Mouse (Mus musculus) intestine, embryonic 15.5 days (tissue): Measurements from ENCODE around the gene Rnaseh2a. TPM values are rescaled to one million over a fixed set of nuclear protein-coding genes. Genes with fewer than 3 reads are reported as not detected.
A peak's percentile ranks its signal among the peaks of the same experiment; 100 is the strongest.

Source experiments
- ATAC-seq: fragments of 200-750 bp; cut with Nextera tagmentation; 2 replicates; pipeline ENCODE4 v1.8.0; 2017; ENCODE audit warnings: moderate TSS enrichment, moderate library complexity
- H3K27ac ChIP-seq: fragments of 300-500 bp; sonication (generic); 2 replicates; pipeline ENCODE4 v1.5.1; 2015; ENCODE audit warnings: mild to moderate bottlenecking, inconsistent platforms
- H3K27me3 ChIP-seq: fragments of 300-500 bp; sonication (generic); replicated peaks from 2 replicates; pipeline ENCODE4 v1.6.1; 2015; ENCODE audit warnings: inconsistent platforms
- H3K36me3 ChIP-seq: fragments of 300-500 bp; sonication (generic); 2 replicates; pipeline ENCODE4 v1.6.1; 2015; ENCODE audit warnings: inconsistent platforms
- H3K4me1 ChIP-seq: fragments of 300-500 bp; sonication (generic); replicated peaks from 2 replicates; pipeline ENCODE4 v1.6.1; 2015; ENCODE audit warnings: inconsistent platforms
- H3K4me2 ChIP-seq: fragments of 300-500 bp; sonication (generic); replicated peaks from 2 replicates; pipeline ENCODE4 v1.6.1; 2015; ENCODE audit warnings: mild to moderate bottlenecking, inconsistent platforms
- H3K4me3 ChIP-seq: fragments of 300-500 bp; sonication (generic); replicated peaks from 2 replicates; pipeline ENCODE4 v1.5.1; 2015; ENCODE audit warnings: inconsistent platforms
- H3K9ac ChIP-seq: fragments of 300-500 bp; sonication (generic); 2 replicates; pipeline ENCODE4 v1.6.1; 2015; ENCODE audit warnings: inconsistent platforms
- H3K9me3 ChIP-seq: fragments of 300-500 bp; sonication (generic); 2 replicates; pipeline ENCODE4 v1.6.1; 2016; ENCODE audit warnings: inconsistent platforms
- WGBS: fragments of 180-500 bp; shearing (Covaris S2); methylation state at CpG from one replicate; pipeline ENCODE4 v1.1.7; 2015; 5-methylcytosine and 5-hydroxymethylcytosine counted together
- polyA plus RNA-seq: library from polyadenylated mRNA; unstranded; fragments of >200 nt; fragmentation: Nextera tagmentation; extraction: Ambion mirVana; gene quantifications from 2 replicates; pipeline ENCODE4 v1.2.1, GENCODE M21; 2015

Rnaseh2a gene
- polyA plus RNA-seq, 1 experiment from 2014 or later = 117 TPM

DNA sequence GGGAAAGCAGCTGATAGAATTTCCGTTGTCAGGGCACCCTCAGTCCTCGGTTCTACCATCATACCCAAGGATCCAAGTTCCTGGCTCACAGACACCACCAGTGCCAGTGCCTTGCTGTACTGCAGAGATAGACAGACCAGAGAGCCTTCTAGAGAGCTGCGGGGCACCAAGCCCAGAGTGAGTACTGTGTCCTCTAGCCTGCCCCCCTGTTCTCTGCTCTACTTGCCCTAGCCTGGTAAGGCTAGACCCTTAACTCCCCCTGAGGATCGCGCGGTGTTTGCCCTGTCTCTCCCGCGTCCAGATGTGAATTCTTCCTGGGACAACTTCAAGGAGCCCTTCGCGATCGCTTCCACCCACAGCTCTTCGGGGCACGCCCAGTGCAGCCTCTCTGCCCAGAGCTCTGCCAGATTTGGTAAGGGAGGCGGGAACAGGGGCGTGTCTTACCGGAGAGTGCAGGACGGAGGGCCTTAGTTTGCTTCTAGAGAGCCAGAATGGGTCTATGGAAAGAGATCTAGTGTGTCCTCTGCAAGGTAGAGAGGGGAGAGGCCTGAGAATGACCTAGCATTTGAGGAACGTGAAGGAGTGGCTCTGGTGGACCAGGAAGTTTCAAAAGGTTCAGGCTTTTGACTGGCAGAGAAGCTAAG, 16.8 kb downstream of the Rnaseh2a start:
- Histone ChIP-seq H3K36me3 (no peaks in the 10 kb centered on the region; the same call in 1 of the 2 replicates), H3K9ac (no peak overlapping the region), H3K27me3 (peaks cover 27% of the 10 kb centered on the region), H3K4me1 (0 out of 2 replicates have a peak, but pooled peaks cover 5% of the 10 kb centered on the region), H3K4me3 (peak overlapping the region; percentile 10; the same call in 1 of the 2 replicates), H3K4me2 (peak overlapping the region; percentile 49), H3K9me3 (no peaks in the 10 kb centered on the region), H3K27ac (no peak overlapping the region)
- peak; percentile 71 for ATAC-seq
- WGBS = 6% methylated on average over 18 of the region's 18 CpGs

DNA sequence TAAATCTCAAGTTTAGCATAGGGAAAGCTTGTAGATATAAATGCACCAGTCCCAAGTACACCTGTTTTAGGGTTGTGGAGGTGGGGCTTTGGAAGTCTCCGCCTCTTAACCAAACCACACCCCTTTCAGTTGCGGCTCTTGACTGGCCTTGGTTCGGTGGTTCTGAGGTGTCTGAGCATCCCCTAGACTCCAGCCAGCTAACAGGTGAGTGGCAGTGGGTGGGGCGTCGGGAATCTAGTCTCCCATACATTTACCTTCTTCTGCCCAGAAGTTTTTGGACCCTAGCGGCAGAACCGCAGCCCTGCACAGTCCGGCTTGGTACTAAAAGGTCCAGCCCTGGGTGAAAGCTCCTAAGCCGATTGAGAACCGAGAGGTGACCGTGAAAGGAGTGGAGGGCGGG, 19.8 kb downstream of the Rnaseh2a start:
- no peak for ATAC-seq
- 24% methylated on average over 12 of the region's 12 CpGs for WGBS
- peaks cover 21% of the 10 kb centered on the region for H3K4me1 ChIP-seq
- H3K4me3 ChIP-seq = no peak overlapping the region
- no peak overlapping the region for H3K4me2 ChIP-seq
- H3K27ac ChIP-seq = no peak overlapping the region
- H3K9ac ChIP-seq = no peak overlapping the region
- no peaks in the 10 kb centered on the region for H3K9me3 ChIP-seq
- peaks cover 53% of the 10 kb centered on the region for H3K27me3 ChIP-seq
- no peaks in the 10 kb centered on the region for H3K36me3 ChIP-seq

DNA sequence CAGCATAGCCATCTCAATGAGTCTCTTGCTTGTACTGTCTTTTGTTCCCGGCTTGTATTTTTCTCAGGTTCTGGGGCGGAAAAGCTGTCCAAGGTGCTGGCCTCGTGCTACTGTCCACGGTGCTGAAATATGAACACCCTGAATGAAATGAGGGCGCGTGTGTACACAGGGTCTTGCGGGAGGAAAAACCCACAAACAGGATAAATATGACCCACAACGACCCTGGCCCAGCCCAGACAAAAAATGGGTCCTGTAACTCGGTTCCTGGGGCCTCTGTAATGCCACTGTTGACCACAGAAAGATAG, 22.4 kb downstream of the Rnaseh2a start:
- no peak overlapping the region for H3K4me2 ChIP-seq
- H3K9ac ChIP-seq = no peak overlapping the region
- 16% methylated on average over 9 of the region's 9 CpGs for WGBS
- H3K4me1 ChIP-seq = peaks cover 21% of the 10 kb centered on the region
- H3K4me3 ChIP-seq = no peak overlapping the region
- no peak overlapping the region for H3K27ac ChIP-seq
- peaks cover 61% of the 10 kb centered on the region for H3K27me3 ChIP-seq
- ATAC-seq = peak; percentile 24; the same call in 1 of the 2 replicates
- no peaks in the 10 kb centered on the region for H3K9me3 ChIP-seq
- no peaks in the 10 kb centered on the region for H3K36me3 ChIP-seq

DNA sequence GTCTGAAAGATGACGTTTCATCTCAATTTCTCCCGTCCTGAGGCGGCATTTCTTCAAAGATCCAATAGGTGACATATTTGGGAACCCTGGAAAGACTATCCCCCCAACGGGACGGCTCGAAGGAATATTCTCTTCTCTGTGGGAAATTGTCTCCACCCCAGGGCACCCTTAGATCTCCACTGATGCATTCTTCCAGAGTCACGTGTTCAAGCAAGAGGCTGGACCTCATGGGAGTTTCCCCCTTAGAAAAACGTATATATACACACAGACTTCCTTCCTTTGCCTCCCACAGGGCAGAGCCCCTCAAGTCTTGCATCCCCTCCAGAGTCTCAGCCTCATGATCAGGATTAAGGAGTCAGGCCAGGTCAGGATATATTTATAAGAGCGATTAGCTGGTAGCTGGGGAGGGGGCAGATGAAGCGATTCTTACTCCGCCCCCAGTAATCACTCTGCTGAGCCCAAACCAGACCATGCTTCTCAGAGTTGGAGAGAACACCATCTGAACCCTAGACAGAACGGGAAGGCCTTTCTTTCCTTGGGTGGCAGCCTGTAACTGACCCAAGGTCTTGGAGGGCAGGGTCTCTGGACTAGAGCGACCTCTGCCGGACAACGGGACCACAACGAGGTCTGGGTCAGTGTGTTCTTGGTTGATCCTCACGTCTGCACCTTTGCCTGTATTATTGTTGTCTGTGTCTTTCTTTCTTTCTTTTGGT, 22.9 kb downstream of the Rnaseh2a start, which contains the start of gene Rtbdn:
Gene Rtbdn (plus strand): TSS at position 464 of the 713 bp plus-strand sequence.
- H3K4me1 ChIP-seq = peaks cover 21% of the 10 kb centered on the region
- peak within 1 kb of the TSS; percentile 74 for H3K4me2 ChIP-seq
- H3K9me3 ChIP-seq = no peaks in the 10 kb centered on the region
- no peak within 1 kb of the TSS for H3K27ac ChIP-seq
- H3K9ac ChIP-seq = no peak within 1 kb of the TSS
- peak within 1 kb of the TSS; percentile 39 for H3K4me3 ChIP-seq
- 14% methylated on average over 17 of the region's 17 CpGs for WGBS
- no peaks in the 10 kb centered on the region for H3K36me3 ChIP-seq
- 0 out of 2 replicates have a peak, but pooled peaks have one; percentile 26 for ATAC-seq
- H3K27me3 ChIP-seq = peaks cover 65% of the 10 kb centered on the region

DNA sequence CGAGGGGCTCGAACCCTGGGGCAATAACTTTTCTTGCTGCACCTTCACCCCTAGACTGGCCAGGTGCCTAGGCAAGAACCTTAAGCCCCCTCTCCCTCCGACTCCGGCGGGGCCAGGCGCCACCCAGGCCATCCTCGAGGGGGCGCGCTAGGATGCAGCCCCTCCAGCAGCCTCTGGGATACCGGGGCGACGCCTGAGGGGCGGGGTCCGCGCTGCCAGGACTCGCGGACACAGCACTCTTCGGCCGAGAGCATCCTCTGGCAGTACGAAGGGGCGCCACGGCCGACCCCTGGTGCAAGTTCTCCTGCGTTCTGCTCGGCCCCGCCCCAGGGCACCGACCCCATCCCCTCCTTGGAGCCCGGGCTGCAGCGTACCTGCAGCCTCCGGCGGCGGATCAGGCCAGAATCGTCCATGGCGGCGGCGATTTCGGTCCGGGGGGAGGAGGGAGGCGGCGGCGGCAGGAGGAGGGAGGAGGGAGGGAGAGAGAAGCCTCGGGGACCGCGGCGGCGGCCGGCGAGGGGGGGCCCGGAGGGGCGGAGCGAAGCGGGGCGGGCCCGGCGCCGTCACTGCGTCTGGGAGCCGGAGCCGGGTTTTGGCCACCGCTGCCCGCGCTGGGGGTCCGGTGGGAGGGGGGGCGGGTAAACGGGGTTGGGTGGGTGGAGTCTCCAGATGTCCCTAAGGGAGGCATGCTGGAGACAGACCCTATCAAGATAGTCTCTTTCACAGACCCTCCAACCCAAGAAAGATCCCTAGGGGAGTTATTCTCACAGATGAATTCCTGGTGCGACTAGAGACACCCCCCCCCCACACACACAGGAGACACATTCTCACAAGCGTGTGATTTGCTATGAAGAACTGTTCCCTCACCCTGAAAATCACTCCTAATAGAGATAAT, 23.7 kb downstream of the Rnaseh2a start:
- Histone ChIP-seq H3K36me3 (no peaks in the 10 kb centered on the region), H3K4me2 (peak overlapping the region; percentile 74), H3K27ac (no peak overlapping the region), H3K4me1 (peaks cover 21% of the 10 kb centered on the region), H3K27me3 (peaks cover 59% of the 10 kb centered on the region), H3K4me3 (peak overlapping the region; percentile 39), H3K9ac (no peak overlapping the region), H3K9me3 (no peaks in the 10 kb centered on the region)
- peak; percentile 44 for ATAC-seq
- 1% methylated on average over 51 of the region's 67 CpGs for WGBS

DNA sequence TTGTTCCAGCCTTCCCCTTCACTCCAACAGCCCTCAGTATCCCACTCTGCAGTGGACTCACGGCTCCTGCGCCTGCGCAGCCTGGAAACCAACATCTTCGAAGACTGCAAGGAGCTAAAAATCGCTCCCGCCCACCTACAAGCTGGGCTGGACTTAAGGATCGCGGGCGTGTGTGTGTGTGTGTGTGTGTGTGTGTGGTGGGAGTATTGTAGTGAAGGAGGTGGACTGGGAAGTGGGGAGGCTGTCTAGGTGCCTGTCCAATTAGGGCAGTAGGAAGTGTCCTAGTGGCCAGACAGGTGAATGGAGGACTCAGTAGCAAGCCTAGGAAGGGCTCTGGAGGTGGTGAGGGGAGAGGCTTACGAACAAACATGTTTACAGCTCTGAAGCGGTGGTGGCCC, 24.3 kb downstream of the Rnaseh2a start:
- no peaks in the 10 kb centered on the region for H3K36me3 ChIP-seq
- H3K9me3 ChIP-seq = no peaks in the 10 kb centered on the region
- H3K4me3 ChIP-seq = no peak overlapping the region
- H3K27ac ChIP-seq = no peak overlapping the region
- H3K4me2 ChIP-seq = peak overlapping the region; percentile 74; the same call in 1 of the 2 replicates
- WGBS = 3% methylated on average over 11 of the region's 11 CpGs
- ATAC-seq = peak; percentile 27; the same call in 1 of the 2 replicates
- peaks cover 53% of the 10 kb centered on the region for H3K27me3 ChIP-seq
- peaks cover 21% of the 10 kb centered on the region for H3K4me1 ChIP-seq
- no peak overlapping the region for H3K9ac ChIP-seq

DNA sequence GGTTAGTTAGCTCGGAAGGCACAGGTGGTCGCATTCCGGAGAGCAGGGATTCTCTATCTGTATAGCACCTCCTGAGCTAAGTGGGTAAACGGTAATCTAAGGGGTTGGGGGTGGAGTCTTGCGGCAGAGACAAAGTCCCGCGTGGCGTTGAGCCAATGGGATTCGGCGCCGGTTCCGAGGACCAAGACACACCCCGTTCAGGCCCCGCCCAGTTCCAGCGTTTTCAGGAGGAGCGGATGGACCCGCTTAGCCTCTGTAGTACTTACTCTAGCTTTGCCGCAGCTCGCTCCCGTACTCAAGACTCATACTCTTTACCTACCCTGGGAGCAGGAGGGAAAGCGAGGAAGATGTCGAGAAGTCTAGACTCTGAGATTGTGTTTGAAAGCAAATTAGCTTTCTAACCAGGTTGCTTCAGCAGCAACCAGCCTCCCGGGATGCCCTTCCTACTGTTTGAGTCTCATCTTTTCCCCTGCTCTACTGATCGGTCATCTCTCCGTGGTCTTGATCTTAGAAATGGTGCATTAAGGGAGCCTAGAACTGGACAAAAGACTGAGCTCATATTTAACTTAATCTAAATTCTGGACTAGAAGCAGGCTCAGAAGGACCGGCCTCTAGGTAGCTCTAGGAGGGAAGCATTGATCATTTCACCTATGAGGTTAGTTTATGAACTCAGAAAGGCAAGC, 24.9 kb downstream of the Rnaseh2a start:
- Histone ChIP-seq H3K9me3 (no peaks in the 10 kb centered on the region), H3K4me3 (peak overlapping the region; percentile 9; the same call in 1 of the 2 replicates), H3K27ac (no peak overlapping the region), H3K4me2 (peak overlapping the region; percentile 39), H3K4me1 (peaks cover 21% of the 10 kb centered on the region), H3K27me3 (peaks cover 47% of the 10 kb centered on the region), H3K9ac (no peak overlapping the region), H3K36me3 (no peaks in the 10 kb centered on the region)
- ATAC-seq = peak; percentile 78
- 4% methylated on average over 26 of the region's 26 CpGs for WGBS

DNA sequence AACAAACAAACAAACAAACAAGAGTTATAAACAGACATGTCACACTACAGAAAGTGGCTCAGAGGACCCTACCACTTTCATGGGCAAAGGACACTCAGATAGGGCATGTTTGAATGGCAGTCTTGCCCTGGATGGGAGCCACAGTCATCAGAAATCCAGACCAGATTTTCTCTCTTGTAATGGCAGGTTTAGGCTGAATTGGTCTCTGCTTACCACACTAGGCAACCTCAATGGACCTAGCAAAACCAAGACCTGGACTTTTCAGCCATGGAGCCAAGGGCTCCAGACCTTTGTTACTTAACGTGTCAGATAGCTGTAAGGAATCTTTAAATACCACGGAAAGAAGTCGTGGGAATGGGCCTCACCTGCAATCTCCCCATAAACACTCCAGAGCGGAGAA, 25.9 kb downstream of the Rnaseh2a start:
- H3K36me3 ChIP-seq = no peaks in the 10 kb centered on the region
- ATAC-seq = no peak
- peaks cover 48% of the 10 kb centered on the region for H3K27me3 ChIP-seq
- no peaks in the 10 kb centered on the region for H3K9me3 ChIP-seq
- no peak overlapping the region for H3K4me2 ChIP-seq
- H3K4me1 ChIP-seq = peaks cover 21% of the 10 kb centered on the region
- 16% methylated on average over 4 of the region's 4 CpGs for WGBS
- no peak overlapping the region for H3K27ac ChIP-seq
- no peak overlapping the region for H3K4me3 ChIP-seq
- H3K9ac ChIP-seq = no peak overlapping the region

DNA sequence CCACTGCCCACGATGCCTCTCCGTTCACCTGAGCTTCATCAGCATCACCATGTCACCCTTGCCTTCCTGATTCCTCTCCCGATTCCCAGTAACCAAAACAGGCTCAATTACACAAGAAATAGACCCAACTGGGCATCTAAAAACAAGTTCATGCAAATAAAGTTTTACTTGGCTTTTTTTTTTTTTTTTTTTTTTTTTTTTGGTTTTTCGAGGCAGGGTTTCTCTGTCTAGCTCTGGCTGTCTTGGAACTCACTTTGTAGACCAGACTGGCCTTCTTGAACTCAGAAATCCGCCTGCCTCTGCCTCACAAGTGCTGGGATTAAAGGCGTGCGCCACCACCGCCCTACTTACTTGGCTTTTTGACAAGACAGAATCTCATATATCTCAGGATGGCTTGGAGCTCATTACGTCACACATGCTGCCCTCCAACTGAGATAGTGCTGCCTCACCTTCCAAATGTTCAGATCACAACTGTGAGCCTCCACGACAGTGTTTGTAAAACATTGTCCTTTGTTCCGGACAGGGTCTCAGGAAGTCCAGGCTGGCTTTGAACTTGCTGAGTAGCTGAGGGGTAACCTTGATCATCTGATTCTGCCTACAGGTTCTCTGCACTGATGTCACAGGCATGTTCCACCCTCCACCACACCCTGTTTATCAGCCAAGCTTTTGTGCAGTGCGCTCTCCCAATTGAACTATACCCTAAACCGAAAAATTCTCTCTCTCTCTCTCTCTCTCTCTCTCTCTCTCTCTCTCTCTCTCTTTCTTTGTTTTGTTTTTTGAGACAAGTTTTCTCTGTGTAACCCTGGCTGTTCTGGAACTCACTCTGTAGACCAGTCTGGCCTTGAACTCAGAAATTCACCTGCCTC, 31.7 kb downstream of the Rnaseh2a start:
- Histone ChIP-seq H3K4me1 (peaks cover 13% of the 10 kb centered on the region), H3K9me3 (no peaks in the 10 kb centered on the region), H3K27me3 (peaks cover 49% of the 10 kb centered on the region), H3K9ac (no peak overlapping the region), H3K4me2 (peak overlapping the region; percentile 85; the same call in 1 of the 2 replicates), H3K36me3 (no peaks in the 10 kb centered on the region), H3K4me3 (no peak overlapping the region), H3K27ac (no peak overlapping the region)
- ATAC-seq = no peak
- WGBS = 63% methylated on average over 13 of the region's 13 CpGs

DNA sequence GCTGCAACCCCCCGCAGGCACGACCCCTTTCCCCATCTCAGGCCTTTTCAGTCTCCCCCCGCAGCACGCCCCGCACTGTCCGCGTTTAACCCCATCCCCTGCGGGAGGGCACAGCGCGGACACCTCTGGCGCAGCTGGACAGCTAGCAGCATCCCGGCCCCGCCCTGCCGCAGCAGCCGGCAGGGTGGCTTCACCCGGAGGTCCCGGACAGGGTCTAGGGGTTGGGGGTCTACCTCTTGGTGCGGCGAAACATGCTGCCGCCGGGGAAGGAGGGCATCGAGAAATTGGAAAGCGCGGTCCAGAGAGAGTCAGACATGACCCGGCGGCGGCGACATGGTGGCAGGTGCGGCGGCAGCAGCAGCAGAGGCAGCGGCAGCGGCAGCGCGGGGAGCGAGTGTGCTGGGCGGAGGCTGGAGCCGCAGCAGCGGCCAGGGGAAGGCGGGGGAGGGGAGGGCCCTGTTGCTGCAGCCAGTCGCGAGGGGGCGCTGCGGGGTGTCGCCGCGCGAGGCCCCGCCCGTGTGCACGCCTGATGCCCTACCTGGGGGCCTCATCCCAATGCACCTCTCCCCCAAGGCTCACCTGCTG, 32.5 kb downstream of the Rnaseh2a start, which contains the start of gene Mast1:
Gene Mast1 (minus strand): TSS at position 398 of the 585 bp plus-strand sequence.
- peaks cover 55% of the 10 kb centered on the region for H3K27me3 ChIP-seq
- H3K9ac ChIP-seq = peak within 1 kb of the TSS; percentile 18; the same call in 1 of the 2 replicates
- peak; percentile 77 for ATAC-seq
- H3K9me3 ChIP-seq = no peaks in the 10 kb centered on the region
- H3K4me1 ChIP-seq = peaks cover 13% of the 10 kb centered on the region
- peak within 1 kb of the TSS; percentile 43 for H3K4me3 ChIP-seq
- H3K4me2 ChIP-seq = peak within 1 kb of the TSS; percentile 85
- H3K27ac ChIP-seq = no peak within 1 kb of the TSS
- 0% methylated on average over 44 of the region's 50 CpGs for whole genome bisulfite sequencing
- H3K36me3 ChIP-seq = no peaks in the 10 kb centered on the region
